Mouse (Mus musculus): Measurements from ENCODE around the gene Ddx41.
A peak's percentile ranks its signal among the peaks of the same experiment; 100 is the strongest.

Ddx41 gene

GRCm38 (mm10) chr13:55522730-55523129 is 13.7 kb downstream of the Ddx41 start:
- no peak for TF ChIP-seq GATA4 (IDR thresholded peaks at IDR 0.05; ENCODE audit: insufficient replicate concordance, low read length)

GRCm38 (mm10) chr13:55519606-55520005 is 16.9 kb downstream of the Ddx41 start:
- TF ChIP-seq GATA4 (IDR thresholded peaks at IDR 0.05; ENCODE audit: insufficient replicate concordance, low read length), result no peak

DNA sequence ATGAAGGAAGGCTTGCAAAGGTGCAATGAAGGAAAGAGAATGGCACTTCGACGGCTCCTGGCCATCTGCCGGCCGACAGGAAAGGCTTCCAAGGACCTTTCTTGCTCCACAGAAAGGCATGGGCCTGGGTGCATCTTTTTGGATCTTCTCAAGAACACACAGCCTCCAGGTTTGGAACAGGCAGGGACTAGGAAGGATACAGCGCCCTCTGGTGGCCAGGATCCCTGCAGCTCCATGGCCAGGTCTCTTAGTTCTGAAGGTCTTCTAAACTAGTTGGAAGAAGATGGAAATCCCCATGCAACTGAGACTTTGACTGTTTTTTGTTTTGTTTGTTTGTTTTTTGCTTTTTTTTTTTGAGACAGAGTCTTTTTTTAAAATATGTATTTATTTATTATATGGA is 19.5 kb downstream of the Ddx41 start:
- TF ChIP-seq GATA4 (IDR thresholded peaks at IDR 0.05; ENCODE audit: insufficient replicate concordance, low read length), result no peak

GRCm38 (mm10) chr13:55513828-55514227 is 22.6 kb downstream of the Ddx41 start:
- TF ChIP-seq GATA4 (IDR thresholded peaks at IDR 0.05; ENCODE audit: insufficient replicate concordance, low read length), result no peak

- TF ChIP-seq GATA4 (IDR thresholded peaks at IDR 0.05; ENCODE audit: insufficient replicate concordance, low read length), result no peak; the same call in 1 of the 2 replicates
These were observed 23.2 kb downstream of the Ddx41 start, which contains the start of gene Pdlim7 for GRCm38 (mm10) chr13:55513111-55513748. TSS of gene Pdlim7 (minus strand) at chr13:55513676.

DNA sequence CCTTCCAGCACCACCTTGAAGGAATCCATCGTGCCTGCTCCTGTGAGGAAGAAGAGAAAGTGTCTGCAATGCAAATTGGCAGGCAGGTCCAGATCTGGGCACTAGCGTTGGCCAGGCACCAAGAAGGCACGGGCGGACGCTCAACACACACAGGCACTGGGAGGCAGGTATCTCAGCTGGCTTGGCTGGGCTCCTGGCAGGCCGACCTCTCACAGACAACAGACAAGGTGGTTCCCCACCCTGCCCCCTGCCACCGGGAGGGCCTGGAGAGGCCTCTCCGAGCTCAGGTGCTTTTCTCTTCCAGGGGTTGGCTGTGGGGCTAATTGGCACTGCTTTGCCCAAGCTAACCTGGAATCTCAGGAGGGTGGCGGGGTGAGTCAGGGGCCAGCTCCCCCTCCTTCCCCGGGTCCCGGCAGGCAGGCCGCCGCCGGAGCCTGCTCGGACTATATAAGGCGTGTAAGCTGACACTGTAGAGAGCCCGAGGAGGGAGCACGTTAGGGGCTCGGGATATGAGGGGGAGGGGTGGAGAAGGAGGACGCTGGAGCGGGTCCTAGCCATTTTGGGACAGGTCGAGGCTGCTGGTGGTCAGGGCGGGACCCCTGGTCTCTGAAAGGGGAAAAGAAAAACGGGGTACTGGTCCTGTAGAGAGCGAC is 24.0 kb downstream of the Ddx41 start:
- TF ChIP-seq GATA4 (IDR thresholded peaks at IDR 0.05; ENCODE audit: insufficient replicate concordance, low read length), result no peak

DNA sequence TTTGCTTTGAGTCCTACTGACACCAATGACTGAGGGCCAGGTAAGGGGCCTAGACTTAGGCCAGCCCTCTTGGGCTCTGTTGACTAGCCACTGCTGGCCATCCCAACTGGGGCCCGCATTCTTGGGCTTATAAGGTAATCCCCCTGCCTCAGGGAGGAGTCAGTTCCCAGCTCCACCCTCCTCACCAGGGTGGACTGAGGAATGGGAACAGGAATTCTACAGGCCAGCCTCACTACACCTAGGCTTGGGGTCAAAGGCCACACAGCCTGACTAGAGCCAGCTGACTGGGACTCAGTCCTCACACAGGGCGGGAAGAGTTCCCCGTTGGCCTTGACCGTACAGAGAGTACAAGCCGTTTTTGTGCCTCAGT is 25.0 kb downstream of the Ddx41 start:
- no peak for TF ChIP-seq GATA4 (IDR thresholded peaks at IDR 0.05; ENCODE audit: insufficient replicate concordance, low read length)

DNA sequence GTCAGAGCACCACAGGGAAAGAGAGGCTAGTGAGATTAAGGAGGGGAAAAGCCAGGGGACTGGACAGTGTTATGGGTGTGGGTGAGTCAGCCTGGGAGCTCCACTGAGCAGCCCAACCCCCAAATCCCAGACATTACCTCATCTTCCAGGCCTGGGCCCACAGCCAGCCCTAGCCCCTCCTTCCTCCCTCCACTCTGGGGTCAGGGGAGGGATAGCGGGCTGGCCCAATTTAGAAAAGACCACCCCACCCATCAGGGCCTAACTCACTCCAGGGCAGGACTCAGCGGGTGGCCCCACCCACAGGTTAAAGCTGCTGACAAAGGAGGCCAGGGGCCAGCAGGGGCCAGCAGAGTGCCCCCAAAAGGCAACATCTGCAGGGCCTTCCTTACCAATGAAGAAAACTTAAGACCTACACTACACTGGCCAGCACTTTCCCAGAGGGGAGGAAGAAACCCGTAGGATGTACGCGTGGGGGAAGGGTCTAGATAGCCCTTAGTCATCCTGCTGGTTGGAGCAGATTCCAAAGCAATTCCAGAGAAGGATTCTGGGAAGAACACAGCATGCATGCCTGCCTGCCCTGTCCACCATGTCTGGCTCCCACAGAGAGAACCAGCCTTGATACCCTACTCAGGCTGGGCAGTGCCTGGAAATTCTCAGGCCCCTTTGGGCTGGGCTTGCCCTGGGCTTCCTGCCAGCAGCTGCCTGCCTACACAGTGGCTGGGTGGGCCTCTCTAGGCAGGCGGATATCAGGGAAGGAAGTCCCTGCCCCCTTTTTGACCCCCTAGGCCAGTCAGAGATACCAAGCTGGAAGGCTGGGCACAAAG is 25.6 kb downstream of the Ddx41 start:
- peak; percentile 50; the same call in 1 of the 2 replicates for TF ChIP-seq GATA4 (IDR thresholded peaks at IDR 0.05; ENCODE audit: insufficient replicate concordance, low read length)

GRCm38 (mm10) chr13:55510332-55510667 is 26.2 kb downstream of the Ddx41 start:
- no peak for TF ChIP-seq GATA4 (IDR thresholded peaks at IDR 0.05; ENCODE audit: insufficient replicate concordance, low read length)

GRCm38 (mm10) chr13:55508531-55508930 is 27.9 kb downstream of the Ddx41 start:
- no peak for TF ChIP-seq GATA4 (IDR thresholded peaks at IDR 0.05; ENCODE audit: insufficient replicate concordance, low read length)

GRCm38 (mm10) chr13:55507877-55508276 is 28.6 kb downstream of the Ddx41 start:
- TF ChIP-seq GATA4 (IDR thresholded peaks at IDR 0.05; ENCODE audit: insufficient replicate concordance, low read length), result no peak

DNA sequence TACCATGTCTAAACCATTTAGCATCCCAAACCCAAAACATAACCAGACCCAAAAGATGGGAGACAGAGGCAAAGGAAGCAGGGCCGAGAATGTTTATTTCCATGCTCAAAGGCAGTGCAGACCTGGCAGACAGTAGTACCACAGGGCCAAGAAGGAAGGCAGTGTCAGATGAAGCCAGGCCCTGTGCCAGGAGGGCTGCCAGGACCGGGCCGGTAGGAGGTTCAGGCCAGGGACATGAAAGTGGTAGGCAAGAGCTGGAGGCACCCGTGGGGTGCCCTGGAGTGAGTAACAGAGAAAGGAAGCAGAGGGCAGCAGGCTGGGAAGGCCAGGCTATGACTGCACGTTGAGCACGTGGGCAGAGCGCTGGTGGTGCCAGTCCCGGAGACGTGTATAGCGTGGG is 29.8 kb downstream of the Ddx41 start:
- no peak for TF ChIP-seq GATA4 (IDR thresholded peaks at IDR 0.05; ENCODE audit: insufficient replicate concordance, low read length)

- TF ChIP-seq GATA4 (IDR thresholded peaks at IDR 0.05; ENCODE audit: insufficient replicate concordance, low read length), result no peak
These were observed 30.6 kb downstream of the Ddx41 start for GRCm38 (mm10) chr13:55505810-55506209.

- TF ChIP-seq GATA4 (IDR thresholded peaks at IDR 0.05; ENCODE audit: insufficient replicate concordance, low read length), result no peak
These were observed 32.1 kb downstream of the Ddx41 start for GRCm38 (mm10) chr13:55504390-55504789.

DNA sequence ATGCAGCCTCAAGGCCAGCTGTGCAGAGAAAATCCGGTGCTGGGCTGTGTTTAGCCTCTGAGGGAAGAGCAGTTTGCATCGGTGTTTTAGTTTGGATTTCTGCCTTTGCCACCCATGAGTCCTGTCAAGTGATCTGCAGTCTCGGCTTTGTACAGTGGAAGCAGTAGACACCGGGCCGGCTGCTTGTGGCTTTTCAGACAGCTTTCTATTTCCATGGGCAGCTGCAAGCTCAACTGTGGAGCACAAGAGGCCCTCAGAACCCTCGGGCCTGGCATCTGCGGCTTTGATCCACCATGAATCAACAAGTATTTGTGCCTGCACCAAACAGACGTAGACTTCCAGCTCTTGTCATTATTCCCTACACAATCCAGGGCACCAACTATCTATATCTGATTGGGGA is 34.1 kb downstream of the Ddx41 start:
- no peak for TF ChIP-seq GATA4 (IDR thresholded peaks at IDR 0.05; ENCODE audit: insufficient replicate concordance, low read length)

DNA sequence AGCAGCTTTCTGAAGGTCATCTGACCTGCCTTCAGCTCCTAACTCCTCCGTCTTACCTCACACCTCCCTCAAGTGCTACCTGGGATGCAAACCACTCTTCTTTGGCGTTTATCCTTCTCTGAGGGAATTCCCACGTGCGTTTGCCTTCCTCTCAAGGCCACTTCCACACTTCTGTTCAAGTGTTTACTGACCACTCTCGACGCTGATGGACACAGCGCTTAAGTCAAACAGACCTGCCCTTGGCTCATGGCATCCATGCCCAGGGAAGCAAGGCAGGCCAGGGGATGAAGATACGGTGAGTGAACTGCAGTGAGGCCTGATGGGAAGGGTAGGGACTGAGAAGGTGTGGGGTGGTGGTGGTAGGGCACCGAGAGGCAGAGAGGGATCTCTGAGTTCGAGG is 35.9 kb downstream of the Ddx41 start:
- no peak for TF ChIP-seq GATA4 (IDR thresholded peaks at IDR 0.05; ENCODE audit: insufficient replicate concordance, low read length)

Measured in liver, adult (tissue).